Mouse (Mus musculus) natural killer cell, adult 2 months (primary cell): Measurements from ENCODE around the gene Xrcc1.

ENCODE experiments used
- DNase-seq, 2 experiments: peaks; one replicate each; pipeline ENCODE4 v3.0.0; 2022; ENCODE audit warnings: low spot score in 2 of 2

Xrcc1 gene

DNA sequence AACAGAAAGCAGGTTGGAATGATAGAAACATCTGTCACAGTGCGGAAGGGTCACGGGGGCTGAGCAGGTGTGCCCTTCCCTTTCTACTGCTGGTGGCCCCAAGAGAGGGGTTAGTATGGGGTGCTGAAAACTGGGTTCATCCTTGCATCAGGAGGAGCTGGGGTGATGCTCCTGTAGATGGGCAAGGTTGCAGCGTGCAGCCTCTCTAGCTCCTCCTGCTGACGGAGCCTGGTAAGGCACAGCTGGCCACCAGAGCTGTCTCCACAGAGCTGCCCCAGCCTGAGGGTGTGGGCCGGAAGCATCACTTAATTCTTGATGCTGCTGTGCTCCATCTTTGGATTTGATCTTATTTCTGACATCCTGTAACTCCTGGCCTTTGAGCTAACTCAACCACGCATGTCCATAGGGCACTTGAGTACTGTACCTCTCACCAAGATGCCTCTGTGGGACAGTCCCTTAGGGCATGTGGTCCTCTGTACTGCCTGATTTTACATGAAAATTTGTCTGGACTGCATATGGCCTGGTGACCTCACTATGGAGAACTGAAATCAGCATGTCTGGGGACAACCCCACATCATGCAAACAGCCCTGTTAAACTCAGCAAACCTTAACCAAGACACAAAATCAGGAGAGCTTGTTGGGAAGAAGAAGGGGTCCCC, 18.6 kb downstream of the Xrcc1 start:
- peak; percentile 51 to 85 for DNase-seq

DNA sequence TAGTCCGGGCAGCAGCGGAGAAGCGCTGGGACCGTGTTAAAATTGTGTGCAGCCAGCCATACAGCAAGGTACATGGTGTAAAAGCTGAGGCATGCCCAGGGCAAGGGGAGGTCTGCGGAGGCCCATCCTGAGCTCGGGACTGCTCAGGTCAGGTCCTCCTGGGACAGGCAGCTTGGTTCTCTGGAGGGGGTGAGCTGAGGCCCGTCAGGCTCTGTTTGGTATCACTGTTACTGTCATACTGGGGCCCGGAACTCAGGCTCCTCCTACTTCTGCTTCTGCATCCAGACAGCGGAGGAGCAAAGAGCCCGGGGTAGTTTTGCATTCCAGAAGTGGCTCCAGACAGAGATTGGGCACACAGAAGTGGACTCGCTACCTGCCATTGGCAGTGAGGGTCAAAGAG, 19.5 kb downstream of the Xrcc1 start:
- no peak for DNase-seq

DNA sequence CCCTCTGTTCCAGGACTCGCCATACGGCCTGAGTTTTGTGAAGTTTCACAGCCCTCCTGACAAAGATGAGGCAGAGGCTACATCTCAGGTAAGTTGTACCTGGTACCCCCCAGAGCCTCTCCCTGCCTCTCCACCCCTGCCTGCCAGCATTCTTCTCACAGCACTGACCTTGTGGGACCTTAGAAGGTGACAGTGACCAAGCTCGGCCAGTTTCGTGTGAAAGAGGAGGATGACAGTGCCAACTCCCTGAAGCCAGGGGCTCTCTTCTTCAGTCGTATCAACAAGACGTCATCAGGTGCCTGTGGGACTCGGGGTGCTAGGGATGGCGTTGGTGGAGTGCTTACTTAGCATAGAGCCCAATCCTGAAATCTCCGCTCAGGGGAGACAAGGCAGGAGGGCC, 20.1 kb downstream of the Xrcc1 start:
- DNase-seq = no peak

DNA sequence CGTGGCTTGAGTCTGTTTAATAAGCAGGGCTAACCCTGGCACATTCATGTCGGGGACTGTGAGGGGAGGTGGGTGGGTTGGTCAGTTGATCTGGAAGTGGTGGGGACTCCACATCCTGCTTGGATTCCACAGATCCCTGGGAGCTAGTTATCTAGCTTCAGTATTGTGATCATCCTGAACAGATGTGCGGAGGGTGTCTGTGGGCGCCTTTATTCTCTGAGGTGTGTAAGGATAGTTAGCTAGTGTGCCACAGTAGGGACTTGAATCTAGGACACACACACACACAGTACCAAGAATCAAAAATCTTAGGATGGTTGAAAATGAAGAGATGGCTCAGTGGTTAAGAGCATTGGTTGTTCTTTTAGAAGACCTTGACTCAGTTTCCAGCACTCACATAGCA, 22.4 kb downstream of the Xrcc1 start:
- DNase-seq = no peak

DNA sequence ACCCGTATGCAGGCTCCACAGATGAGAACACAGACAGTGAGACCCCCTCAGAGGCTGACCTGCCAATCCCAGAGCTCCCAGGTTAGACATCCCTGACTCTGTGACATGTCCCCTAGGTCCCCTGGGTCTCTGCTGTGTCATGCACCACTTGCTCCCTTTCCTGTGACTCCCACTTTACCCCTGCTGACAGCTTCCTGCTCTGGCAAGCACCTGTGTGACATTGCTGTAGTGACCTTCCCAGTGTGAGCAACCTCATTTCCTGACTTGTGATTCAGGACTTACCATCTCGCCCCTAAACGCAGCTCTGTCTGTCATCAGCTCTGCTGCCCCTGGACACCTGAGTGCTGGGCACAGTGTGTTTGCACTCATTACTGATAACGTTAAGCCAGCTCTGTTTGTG, 25.0 kb downstream of the Xrcc1 start:
- no peak for DNase-seq

DNA sequence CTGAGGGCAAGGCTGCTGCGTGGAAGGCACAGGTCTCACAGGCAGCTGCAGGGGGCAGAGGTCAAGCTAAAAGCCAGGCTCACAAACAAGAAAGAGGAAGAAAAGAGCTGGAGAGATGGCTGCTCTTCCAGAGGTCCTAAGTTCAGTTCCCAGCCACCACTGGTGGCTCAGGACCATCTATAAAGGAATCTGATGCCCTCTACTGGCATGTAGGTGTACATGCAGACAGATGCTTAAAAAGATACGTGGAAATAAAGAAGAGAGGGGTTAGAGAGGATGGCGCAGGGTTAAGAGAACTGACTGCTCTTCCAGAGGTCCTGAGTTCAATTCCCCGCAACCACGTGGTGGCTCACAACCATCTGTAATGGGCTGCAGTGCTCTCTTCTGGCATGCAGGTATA, 26.4 kb downstream of the Xrcc1 start:
- DNase-seq = no peak

DNA sequence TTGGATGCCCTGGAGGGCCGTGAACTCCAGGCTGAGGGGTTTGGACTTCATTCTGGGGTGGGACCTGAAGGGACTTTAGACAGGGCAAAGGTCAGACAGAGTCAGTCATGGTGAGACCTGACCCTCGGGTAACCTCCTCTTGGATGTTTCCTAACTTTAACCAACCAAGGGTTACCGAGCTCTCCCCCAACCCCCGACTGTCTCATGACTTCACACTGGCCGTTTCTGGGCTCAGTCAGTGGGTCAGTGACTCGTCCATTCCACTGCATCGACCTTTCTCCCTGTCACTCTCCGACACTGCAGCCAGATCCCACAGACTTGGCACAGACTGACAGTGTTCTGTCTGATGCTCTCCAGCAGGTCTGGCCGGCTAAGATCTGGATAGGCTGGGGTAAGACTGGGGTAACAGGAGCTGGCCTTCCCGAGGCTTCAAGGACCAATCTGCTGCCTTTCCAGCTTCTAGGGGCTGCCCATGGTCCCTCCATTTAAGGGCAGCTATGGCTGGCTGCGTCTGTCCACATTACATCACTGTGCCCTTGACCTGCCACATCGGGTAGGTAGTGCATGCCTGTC, 28.2 kb downstream of the Xrcc1 start:
- no peak for DNase-seq

DNA sequence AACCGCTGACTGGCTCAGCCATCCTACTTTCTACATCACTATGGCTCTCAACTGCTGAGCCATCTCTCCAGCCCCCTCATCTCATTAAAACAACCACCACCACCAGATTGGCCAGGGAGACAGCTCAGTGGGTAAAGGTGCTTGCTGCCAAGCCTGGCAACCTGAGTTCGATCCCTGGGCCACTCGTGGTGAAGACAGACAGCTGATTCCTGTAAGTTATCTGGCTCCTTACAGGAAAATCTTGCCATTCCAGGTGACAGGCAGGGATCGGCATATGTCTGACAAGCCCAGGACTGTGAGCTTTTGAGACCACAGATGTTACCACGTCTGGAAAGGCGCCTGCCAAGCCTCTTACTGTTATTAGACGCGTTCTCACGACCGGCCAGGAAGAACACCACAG, 31.7 kb downstream of the Xrcc1 start:
- no peak for DNase-seq

DNA sequence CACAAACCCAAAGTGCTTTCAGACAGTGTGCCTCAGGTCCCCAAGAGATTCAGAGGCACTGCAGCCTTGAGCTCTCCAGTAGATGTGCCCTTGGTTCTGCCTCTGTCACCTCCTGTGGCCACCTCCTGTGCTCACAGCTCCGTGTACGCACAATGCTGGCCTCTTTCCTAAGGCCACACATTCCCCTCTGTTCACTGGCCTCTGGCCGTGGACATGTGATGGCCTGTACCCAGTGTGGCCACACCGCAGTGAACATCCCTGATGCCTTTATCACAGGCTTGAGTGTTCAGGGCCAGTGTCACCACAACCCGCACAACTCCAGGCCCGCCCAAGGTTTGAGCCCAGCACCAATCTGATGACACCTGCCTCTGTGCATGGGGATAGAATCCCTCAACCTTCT, 38.8 kb downstream of the Xrcc1 start:
- no peak for DNase-seq

DNA sequence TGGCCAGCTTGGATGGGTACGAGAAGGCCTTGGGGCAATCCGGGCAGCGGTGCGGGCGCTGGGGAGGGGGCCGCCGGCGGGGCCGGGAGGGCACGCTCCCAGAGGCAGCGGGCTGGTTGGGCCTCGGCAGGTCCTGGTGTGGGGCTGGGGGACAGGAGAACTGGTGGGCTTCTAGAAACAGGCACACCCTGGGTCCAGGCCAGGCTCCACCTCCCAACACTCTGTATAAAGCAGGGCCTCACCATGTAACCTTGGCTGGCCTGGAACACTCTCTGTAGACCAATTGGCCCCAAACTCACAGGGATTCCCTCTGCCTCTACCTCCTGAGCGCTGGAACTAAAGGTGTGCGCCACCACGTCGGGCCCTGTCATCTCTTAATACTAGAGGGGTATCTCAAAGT, 39.9 kb downstream of the Xrcc1 start:
- DNase-seq = no peak

DNA sequence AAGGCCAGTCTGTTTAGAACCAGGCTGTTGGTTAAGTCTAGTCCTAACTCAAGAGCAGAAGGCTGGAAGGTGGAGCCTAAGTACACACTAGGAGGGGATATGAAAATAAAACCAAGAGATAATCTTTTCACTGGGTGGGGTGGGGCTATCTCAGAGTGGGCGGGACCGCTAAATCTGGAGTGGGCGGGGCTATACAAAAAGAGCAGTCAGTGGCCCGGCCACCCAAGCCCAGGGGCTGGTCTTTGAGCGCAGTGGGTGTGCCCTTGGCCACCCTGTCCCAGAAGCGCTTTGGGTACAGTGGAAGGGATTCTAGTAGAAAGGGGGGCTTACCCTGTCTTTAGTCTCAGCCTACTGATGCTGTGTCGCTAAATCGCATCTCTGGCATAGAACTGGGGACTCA, 40.7 kb downstream of the Xrcc1 start:
- DNase-seq = no peak

DNA sequence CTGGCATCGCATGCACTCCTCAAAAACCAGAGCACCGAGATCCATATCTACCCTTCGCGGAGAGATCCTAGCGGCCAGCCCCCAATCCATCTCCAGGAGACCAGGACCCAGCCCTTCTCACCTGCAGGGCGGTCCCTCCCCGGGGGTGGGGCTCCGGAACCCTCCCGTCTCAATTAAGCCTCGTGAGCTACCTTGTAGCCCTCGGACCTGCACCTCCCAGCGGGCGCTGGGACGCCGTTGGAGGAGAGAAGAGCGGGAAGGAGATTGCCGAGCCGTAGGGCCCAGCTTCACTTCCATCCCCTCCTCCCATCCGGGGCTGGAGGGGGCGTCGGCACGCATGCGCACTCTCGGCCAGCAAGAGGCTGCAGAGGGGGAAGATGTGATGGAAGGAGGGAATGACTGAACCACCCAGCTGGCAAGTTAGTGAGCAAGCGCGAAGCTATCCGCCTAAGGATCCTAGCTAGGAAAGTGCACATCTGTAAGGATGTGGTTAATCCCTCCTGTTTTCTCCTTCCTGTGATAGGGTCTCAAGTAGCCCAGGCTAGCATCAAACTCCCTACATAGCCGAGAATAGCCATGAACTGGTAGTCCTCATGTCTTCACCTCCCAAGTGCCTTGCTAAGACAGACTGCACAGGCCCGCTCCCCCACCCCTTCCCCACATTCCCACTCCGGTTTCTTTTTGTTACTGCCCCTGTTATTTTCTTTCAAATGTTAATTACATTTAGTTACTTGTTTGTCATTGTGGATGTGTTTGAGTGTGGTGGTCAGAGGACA, 41.4 kb downstream of the Xrcc1 start, which contains the start of the genes Ethe1 and Zfp575:
Gene Ethe1, plus strand, starts transcription at position 214 of the 776 bp plus-strand sequence.
Gene Zfp575, minus strand, starts transcription at position 312 of the 776 bp plus-strand sequence.
- DNase-seq = no peak

DNA sequence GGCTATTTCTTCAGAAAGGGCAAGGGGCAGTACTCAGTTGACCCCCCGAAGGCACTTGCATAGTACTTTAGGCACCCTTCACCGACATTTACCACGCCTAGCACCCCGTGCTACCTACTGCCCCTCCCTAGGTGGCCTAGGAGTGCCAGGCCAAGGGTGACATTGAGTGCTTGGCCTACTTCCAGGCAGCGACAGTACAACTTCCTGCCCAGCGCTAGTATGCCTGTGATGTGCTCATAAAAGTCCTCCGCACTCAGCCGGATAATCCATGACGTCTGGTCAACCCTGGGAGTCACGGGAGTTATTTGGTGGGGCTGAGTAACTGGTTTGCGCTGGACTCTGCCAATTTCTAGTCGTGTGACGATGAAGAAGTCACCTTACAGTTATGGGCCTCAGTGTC, 42.2 kb downstream of the Xrcc1 start:
- DNase-seq = no peak

DNA sequence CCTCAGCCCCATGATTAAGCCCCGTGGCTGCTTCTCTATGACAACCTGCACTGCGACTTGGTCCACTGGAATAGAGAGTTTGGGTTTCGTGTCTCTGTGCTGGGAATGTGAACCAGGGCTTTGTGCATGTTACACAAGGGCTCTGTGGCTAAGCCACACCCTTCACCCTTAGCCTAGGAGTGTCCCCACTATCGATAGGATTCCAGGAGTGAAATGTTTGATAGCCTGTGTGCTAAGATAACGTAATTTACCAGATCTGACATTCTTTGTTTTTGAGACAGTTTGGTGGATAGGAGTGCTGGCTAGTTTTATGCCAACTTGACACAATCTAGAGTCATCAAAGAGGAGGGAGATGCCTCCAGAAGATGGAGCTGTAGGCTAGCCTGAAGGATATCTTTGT, 45.6 kb downstream of the Xrcc1 start:
- no peak for DNase-seq

DNA sequence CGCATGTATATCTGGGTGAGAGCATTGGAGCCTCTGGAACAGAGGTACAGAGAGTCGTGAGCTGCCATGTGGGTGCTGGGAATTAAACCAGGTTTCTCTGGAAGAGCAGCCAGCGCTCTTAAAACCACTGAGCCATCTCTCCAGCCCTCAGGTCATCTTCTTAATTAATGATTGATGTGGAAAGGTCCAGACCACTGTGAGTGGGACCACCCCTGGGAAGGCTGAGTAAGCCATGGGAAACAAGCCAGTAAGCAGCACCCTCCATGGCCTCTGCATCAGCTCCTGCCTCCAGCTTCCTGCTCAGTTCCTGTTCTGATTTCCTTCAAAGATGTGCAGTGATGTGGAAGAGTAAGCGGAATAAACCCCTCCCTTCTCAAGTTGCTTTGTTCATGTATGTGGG, 46.1 kb downstream of the Xrcc1 start:
- no peak for DNase-seq

DNA sequence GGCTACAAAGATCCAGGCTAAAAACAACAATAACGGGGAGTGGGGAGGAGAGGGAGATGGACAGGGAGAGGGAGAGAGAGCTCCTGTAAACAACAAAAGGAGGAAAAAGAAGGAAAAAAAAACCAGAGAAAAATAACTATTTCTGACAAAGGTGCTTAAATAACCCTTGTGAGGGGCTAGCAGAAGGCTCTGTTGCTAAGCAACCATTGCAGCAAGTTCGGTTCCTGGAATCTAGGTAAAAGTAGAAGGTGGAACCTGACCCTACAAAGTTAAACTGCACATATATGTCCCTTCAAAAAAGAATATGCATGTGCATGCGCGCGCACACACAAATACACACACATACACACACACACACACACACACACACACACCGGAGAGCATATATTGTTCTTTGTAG, 46.7 kb downstream of the Xrcc1 start:
- DNase-seq = no peak

DNA sequence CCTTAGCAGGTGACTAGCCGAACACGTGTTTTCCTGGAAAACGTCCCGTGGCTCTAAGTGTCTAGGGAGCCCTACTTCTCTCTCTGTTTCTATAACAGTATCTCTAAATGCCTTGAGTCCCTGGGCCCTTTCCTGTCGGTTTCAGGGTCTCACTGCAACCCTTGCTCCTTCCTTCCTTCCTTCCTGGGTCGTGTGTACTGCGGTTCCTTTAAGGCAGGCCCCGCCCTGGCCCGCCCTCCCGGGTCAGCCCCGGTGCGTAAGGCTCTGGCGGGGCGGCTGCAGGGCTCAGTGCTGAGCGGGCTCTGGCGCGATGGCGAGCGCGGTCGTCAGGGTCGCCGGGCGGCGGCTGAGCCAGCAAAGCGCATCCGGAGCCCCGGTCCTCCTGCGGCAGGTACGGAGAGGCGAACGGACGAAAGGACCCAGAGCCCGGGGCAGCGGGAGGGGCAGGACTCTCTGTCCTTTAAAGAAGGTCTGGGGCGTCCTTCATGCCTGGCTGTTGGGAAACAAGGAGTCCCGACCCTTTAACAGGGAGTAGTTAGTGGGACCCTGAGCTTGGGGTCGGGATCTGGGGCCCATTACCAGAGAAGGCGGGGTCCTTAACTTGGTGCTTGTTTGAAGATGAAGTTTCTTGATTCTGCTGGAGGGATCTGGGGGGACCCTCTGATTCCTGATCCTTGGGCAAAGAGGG, 47.7 kb downstream of the Xrcc1 start:
- peak; percentile 35 to 54 for DNase-seq

DNA sequence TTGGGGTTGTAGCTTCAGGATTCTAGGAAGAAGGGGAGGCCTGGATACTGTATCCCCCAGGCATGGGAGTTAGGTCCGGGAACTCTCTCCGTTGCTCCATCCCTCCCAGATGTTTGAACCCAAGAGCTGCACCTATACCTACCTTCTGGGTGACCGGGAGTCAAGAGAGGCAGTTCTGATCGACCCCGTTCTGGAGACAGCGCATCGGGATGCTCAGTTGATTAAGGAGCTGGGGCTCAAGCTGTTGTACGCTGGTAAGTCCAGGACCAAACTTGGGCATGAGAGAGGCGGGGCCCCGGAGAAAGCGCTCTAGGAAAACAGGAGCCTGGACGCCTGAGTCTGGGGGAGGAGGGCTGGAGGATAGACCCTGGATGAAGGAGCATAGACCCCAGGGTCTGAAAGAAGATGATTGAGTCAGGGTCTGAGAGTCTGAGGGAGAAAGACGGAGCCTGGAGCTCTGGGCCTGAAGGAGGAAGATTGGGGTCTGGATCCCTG, 48.3 kb downstream of the Xrcc1 start:
- no peak for DNase-seq

DNA sequence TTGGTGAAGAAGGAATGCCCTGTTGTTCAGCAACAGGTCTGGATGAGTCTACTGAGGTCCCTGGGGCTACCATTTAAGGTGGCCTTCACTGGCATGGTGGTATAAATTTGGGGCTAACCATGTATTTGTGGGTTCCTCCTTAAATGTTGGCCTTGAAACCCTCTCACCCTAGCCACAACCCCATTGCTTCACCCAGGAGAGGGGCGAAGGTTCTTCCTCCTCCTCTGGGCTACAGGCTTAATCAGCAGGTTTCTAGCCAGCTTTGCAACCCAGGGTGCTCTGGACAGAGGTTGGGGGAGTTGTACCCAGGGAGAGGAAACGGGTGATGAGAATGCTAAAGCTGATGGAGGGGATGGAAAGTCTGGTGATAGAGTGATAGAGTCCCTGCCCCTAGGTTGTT, 49.4 kb downstream of the Xrcc1 start:
- no peak for DNase-seq

DNA sequence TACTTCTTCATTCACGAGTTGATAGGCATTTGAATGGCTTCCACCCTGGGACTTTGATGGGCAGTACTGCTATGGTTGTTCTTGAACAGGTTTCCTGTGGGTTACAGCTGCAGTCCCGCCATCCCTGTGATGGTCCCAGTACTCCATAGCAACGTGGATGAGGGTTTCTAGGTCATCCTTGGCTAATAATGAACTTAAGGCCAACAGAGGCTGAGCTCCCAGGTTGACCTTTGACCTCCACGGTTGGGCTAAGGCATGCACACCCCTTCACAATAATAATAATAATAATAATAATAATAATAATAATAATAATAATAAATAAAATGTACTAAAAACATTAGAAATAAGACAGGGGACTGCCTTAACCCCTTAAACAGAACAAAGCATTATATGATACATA, 52.0 kb downstream of the Xrcc1 start:
- DNase-seq = no peak

DNA sequence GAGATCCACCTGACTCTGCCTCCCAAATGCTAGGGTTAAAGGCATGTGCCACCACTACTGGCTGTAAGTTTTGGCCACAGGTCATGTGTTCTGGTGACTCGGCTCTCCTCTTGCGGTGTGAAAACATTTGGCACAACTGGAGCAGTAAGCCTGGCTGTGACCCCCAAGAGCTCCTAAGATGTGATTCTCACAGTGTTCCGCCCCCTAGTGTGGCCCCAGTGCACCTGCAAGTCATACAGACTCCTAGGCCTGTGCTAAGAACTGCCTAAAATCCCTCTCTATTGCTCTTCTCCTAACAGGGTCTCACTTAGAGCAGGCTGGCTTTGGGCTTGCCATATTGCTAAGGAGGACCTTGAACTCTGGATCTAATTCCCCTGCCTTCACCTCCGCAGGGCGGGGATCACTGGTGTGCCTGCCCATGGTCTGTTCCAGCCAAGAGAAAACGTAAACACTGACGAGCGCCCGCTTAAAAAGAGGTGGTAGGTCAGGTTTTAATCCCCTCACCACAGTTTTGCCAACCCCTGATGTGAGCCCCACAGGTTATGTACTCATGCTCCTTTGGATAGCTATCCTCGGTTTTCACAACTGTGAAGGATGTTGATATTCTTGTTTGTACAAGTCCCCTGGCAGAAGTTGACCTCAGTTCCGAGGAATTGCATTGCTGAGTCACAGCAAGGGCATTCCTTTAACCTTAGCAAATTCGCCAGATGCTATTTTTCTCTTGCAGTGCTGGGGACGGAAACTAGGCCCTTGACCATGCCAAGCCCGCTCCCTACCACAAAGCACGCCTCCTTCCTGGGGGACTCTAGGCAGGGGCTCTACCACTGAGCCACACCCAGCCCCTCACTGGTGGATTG, 53.4 kb downstream of the Xrcc1 start:
- no peak for DNase-seq
